Mouse (Mus musculus) cerebellum, adult 18-20 months (tissue): ENCODE measurements around the gene Rad51ap1.

Source experiments
- DNase-seq, 2 experiments: peaks; one replicate each; pipeline ENCODE4 v3.0.0; 2021

Rad51ap1 gene

DNA sequence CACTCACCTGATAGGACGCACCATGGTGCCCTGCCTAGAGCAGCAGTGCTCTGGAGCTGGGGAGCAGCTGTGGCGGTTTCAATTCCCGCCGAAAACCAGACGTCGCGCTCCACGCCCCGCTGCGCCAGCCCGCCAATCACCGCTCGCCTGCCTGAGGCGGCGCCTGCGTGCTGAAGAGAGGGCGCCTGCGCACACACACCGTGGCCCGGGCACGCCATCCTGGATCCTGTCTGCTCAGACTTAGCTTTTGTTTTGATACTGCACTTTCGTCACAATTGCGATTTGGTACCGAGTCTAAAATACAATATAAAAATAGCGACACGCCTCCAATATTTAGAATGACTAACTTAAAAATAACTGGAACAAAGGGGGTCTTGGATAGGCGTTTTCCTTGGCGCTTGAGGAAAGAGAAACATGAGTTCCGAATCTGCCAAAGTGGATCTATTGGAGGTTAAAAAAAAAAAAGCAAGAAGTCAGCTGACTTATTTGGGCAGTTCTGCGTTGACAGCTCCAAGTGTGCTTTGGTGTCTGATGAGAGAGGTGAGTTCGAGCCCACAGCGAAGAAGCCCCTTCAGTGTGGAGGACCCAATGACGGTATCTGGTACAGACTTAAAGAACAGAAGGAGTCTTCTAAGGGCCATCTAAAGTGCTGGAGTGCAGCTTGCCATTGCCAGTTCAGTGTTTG is at the start of gene Rad51ap1, which contains the start of gene D6Wsu163e:
Gene Rad51ap1 (minus strand): TSS at position 101 of the 685 bp plus-strand sequence.
Gene D6Wsu163e (plus strand): TSS at position 476 of the 685 bp plus-strand sequence.
- DNase-seq, result peak; percentile 92 to 98

DNA sequence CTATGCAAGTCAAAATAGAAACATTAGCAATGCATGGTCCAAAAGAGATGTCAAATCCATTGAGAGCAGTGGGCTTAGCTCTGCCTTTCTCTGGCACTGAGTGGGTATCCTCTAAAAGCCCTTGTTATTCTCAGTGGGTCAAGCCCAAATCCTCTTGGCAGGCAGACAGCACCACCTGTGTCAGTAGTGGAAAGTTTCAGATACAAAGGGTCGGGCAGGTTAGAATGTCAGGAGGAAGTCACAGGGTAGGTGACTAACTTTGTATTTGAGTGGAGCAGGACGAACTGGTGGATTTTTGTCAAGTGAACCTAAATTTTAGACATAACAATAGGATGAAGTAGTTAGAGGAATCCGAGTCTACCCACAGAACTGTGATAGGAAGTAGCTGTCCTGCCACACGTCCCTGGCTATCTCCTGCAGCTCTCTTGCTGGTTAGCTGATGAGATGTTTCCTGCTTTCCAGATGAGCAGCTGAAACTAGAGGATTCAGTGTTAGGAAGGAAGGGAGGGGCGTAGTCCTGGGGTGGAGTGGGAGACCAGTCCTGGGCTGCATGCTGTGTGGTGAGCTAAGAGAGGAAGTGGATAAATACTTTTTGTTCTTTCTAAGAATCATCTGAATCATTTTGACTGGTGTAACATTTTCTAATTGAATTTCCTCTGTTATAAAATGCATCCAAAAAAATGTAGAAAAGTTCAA is 42.3 kb upstream of the Rad51ap1 start:
- no peak for DNase-seq

DNA sequence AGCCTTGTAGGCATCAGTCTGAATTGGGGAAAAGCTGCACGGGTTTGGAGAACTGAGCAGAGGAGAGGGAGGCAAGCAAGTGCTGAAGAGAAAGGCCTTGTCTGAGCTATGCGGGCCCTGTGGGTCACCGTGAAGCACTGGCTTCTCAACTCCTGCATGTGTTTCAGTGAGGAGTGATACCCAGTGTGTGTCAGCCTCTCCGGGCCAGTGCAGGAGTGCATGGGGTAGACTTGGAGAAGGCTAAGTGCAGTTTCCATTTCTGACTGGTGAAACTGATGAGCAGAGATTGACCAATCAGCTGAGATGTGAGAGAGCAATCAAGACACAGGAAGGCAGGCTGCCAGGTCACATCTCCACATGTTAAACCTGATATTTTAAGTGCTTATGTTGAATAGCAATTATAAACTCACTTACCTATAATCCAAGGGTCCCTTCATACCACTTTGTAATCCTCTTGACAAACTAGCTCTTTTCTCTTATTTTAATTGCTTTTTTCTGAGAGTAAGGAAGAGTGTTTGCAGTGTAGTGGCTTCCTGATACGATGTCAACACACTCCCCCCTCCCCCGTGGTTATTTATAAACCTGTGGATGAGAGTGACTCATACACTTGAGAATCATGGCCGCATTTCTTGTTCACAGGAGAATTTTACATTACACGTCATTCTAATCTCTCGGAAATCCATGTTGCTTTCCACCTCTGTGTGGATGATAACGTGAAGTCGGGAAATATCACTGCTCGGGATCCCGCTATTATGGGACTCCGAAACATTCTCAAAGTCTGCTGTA is 27.0 kb upstream of the Rad51ap1 start:
- no peak for DNase-seq

DNA sequence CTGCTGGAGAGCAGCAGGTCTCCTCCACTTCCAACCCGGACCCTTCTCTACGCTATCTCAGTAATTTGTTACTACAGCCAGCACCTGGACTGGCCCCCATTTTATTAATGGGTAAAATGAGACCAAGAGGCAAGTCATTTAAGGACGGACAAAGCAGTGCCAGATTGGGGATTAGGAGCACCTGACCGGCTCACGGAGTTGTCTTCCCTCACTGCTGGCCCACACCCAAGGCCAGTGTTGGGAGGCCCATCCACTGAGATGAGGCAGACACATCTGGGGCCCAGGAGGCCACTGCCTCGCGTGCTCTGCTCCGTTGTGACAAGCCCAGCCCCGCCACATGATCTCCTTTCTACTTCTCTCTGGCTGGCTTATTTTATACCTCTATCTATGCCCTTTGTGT is 24.0 kb upstream of the Rad51ap1 start:
- DNase-seq, result no peak

DNA sequence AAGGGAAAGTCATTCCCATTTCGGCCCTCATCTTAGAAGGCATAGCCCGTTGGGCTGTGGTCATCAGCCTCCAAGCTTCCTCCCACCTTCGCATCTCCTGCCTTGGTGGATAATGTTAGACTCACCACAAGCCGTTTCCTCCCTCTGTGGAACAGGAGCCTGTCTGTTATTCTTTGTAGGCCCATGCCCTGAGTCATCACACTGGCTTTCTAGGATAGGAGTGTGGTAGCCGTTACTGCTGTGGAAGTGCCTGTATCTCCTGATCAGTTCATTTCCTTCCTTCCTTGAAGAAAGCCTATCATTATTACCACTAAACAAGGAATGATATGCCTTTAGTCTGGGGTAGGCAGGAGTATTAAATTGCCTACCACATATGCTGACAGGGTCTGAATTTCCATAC is 23.3 kb upstream of the Rad51ap1 start:
- no peak for DNase-seq

DNA sequence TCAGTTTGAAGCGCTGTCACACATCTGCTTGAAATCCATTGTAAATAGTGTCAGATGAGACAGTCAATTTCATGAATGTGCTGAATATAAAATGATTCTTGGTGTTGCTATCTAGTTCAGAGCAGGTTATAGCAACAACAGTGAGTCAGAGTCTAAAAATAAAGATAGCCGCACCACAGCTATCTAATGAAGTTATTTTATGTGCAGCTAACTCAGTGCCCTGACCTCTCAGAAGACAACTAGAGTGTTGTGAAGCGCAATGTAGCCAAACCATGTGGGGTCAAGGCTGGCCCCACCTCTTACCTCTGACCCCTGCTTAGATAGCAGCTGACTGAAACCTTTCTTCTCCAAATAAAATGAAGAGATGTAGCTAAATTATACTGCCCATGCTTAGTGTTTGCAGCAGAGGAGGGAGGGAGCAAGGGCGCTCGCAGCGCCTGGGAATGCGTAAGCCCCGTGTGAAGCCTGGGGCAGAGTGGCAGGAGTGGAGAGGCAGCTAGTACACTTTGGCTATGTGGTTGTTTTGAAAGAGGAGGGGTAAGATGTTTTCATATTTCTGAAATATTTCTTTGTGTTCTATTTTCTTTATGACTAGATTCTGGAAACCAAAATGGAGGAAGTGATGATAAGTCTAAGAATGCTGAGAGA is 22.1 kb upstream of the Rad51ap1 start:
- no peak for DNase-seq

DNA sequence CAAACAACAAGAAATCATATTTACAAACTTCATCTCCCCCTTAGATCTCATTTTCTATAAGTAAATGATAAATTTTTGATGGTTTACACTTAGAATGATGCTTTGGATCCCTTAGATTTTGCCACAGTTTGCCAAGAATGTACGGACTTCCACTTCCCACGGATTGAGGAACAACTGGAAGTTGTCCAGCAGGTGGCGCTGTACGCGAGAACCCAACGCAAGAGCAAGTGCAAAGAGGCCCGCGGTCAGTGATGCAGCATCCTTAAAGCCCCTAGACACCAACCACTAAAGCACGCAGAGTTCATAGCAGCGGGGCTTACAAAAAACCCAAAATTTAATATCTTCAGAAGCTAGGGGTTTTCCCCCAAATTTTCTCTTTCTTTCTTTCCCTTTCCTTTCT is 16.3 kb upstream of the Rad51ap1 start:
- DNase-seq, result peak; percentile 68 to 82

DNA sequence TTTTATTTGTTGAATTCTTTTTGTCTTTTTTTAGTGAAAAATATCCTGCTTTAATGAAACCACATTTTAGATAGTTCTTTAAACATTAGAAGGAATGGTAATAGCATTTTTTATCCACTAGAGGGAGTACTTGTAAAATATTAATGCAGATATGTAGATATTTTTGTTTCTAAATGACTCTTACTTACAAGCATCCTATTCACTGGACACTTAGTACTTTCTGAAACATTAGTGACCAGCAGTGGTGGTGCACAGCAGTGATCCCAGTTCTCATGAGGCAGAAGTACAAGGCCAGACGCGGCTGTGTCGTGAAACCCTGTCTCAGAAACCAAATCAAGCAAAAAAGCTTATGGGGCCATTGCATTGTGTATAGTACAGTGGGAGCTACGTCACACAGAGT is 8.9 kb upstream of the Rad51ap1 start:
- DNase-seq, result no peak

DNA sequence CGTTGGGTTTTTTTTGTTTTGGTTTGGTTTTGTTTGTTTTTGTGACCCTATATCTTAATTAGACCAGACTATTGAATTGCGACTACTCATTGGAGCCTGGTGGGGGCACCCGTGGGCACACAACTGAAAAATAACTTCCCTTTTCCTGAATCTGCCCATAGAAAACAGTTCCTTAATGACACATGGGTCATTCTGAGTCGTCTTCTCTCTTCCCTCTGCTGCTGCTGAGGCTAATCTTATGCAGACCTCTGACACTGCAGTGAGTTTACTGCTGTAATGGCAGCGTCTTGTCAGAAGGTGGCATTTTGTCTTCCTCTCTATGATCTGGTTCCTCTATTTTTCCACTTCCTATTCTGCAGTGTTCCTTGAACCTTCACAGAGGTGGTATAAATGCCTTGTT is 1.1 kb upstream of the Rad51ap1 start:
- DNase-seq, result peak in 1 of 2 experiments; percentile 30

DNA sequence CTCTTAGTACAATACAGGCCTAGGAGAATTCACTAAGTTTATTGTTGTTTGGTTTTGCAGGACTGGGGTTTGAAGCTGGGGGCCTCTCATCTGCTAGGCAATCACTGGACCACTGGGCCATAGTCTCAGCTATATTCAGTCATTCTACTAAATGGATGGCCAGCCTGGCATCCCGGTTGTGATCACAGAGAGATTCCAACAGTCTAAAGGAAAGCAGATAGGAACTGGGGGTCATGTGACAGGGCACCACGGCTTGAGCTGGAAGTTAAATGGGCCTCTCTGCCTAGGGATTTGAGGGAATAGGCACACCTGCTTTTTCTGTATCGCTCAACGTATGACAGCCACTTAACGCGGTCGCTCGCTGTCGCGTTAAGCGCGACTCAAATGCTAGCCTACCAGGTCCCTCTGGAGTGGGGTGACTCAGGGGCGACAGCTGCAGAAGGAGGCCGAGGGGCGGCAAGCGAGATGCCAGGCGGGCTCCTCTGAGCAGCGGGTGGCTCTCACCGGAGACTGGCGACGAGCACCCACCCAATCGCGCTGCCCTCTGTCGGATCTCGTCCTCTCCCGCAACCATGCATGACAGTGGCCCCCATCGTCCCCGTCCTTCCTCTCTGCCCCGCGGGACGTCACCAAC is 417 bp downstream of the Rad51ap1 start:
- no peak for DNase-seq

DNA sequence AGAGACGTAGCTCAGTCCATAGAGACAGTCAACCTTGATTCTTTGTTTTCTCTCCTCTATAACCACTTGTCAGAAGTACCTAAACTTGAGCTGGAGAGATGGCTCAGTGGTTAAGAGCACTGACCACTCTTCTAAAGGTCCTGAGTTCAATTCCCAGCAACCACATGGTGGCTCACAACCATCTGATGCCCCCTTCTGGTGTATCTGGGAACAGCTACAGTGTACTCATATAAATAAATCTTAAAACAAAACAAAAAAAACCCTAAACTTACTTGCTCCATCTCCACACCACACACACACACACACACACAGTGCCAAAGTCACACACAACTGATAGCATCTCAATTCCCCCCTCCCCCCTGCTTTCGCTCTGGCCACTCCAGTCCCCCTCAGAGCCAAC is 1.3 kb downstream of the Rad51ap1 start:
- DNase-seq, result no peak

DNA sequence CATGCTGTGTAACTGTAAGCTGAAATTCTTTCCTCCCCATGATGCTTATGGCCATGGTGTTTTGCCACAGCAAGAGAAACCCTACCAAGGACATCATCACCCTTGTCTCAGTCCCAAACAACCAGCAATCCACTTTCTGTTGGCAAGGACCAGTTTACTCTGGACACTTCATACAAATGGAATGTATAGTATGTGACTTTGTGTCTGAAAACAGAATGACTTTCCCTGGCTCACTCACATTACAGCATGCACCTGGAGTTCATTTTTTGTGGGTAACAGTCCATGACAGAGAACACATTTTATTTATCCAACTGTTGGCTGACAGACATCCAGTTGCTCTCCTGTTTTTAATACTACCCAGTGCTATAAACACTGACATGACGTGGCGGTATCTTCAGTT is 6.5 kb downstream of the Rad51ap1 start:
- DNase-seq, result no peak

DNA sequence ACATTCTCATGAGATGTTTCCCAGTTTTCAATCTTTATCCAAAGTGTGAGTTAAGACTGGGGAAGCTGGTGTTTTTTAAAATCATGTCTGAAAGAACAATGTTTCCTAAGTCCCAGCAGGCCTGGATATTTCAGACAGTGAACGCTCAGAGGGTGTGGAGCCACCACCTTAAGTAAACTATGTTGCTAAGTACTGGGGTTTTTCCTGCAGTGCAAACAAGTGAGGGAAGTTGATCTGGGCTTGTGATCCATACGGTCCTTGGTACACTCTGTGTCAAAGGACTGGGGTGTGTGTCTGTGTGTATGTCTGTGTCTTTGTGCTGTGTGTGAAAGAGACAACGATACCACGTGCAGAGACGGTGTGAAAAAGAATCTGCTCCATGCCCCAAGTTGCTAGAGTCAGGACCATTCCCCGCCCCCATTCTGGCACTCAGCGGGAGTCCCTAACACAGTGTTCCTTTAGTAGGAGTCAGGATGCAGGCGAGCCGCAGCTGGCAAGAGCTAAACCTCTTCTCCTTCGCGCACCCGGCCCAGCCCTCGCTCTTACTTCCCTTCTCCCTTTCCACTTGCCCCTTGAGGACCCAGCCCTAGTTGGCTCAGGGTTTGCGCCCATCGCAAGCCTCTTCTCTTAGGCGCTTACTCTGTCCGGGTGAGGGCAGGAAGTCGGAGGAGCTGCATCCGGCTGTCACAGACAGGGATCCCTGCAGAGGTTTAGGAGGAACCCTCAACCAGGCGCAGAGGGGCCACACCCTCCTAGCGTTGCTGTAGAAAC is 18.1 kb downstream of the Rad51ap1 start, which contains the start of gene Dyrk4:
Gene Dyrk4 (minus strand): TSS at position 729 of the 771 bp plus-strand sequence.
- no peak for DNase-seq

DNA sequence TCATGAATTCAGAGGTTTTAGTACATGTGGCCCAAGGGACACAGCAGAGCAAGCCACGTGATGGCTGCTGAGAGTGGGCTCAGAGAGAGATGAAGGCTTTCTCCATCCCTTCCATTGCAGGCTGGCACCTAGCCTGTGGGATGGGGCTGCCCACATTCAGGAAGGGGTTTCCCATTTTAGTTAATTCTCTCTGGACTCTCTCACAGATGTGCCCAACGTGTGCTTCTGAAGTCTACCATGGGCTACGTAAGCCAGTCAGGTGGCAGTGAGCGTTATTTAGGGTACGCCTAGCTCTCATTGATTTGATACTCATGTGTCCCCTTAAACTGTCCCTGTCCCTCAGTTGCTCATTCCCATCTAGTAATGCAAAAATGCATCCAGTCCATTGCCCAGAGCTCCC is 24.5 kb downstream of the Rad51ap1 start:
- DNase-seq, result no peak

DNA sequence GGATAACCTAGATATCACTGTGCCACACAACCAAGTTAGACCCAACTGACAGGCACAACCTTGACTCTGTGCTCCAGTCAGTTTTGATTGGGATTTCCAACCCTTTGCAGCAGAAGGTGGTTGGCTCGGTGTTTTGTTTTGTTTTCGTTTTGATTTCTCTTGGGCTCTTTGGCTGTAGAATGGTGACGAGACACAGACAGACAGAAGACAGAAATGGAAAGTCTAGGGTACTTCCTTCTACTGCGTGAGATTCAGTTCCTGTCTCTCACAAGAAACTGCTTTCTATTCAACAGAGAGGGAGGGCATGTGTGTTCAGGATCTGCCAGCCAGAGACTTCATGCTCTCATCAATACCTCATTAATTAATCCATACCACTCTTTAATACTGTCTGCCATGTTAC is 28.7 kb downstream of the Rad51ap1 start:
- DNase-seq, result no peak

DNA sequence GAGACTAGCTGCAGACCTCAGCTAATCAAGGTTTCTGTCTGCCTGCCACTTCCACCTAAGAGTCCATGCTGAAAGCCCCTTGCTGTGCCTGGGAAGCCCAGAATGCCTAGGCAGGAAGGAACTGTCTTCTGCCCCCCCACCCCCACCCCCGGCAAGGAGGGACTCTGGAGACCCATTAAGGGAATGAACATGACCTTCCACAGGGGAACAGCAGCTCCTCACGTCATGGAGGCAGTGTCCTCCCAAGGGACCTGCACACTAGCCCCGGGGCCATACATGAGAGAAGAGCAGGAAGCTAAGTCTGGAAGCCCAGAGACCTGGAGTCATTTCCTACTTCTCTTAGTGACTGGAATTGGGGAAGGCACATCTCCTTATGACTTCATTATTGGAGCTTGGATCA is 31.5 kb downstream of the Rad51ap1 start:
- no peak for DNase-seq

DNA sequence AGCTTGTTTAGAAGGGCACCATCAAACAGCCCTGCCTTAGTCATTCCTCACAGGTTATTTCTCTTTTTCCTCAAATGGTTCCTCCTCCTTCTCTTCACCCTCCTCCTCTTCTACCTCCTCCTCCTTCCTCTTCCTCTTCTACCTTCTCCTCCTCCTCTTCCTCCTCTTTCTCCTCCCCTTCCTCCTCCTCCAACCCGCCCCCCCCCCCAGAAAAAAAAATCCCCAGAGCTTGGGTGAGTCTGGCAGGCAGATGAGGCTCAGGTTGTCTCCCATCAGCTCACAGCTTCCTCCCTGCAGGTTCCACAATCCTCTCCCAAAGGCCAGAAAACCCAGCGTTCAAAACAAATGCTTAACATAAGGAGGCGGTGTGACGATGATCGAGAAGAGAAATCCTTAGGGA is 32.0 kb downstream of the Rad51ap1 start:
- DNase-seq, result no peak

DNA sequence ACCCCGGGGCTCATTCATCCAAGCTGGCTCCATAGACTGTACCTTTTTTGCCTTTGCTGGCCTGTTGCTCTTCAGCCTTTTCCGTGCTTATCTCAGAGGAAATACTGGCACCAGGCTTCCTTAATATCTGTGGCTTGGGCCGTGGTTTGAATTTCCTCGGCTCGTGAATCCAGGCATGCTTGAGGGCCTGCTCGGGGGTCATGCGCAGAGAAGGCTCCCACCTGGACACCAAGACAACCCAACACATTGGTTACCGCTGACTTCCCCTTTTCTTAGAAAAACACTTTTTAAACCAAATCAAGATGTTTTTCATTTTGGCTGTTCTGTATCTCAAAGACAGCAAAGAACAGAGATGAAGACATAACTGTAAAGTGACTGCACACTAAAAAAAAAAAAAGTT is 62.3 kb downstream of the Rad51ap1 start:
- no peak for DNase-seq
